Mouse (Mus musculus) heart, embryonic 15.5 days (tissue): ENCODE measurements around the gene Gja6. TPM values are rescaled to one million over a fixed set of nuclear protein-coding genes. Genes with fewer than 3 reads are reported as not detected.

Experiments used
- ATAC-seq: fragments of 200-750 bp; cut with Nextera tagmentation; replicated peaks from 2 replicates; pipeline ENCODE4 v1.8.0; 2017; ENCODE audit warnings: low read depth, moderate TSS enrichment; ENCODE audit not compliant: insufficient number of reproducible peaks, insufficient read depth, low FRiP score
- H3K27ac ChIP-seq: fragments of 300-500 bp; sonication (generic); 2 replicates; pipeline ENCODE4 v1.5.1; 2015; ENCODE audit warnings: mild to moderate bottlenecking, inconsistent platforms
- H3K27me3 ChIP-seq: fragments of 300-500 bp; sonication (generic); 2 replicates; pipeline ENCODE4 v1.6.1; 2015; ENCODE audit warnings: inconsistent platforms
- H3K36me3 ChIP-seq: fragments of 300-500 bp; sonication (generic); 2 replicates; pipeline ENCODE4 v1.6.1; 2015; ENCODE audit warnings: mild to moderate bottlenecking, inconsistent platforms
- H3K4me1 ChIP-seq: fragments of 300-500 bp; sonication (generic); replicated peaks from 2 replicates; pipeline ENCODE4 v1.6.1; 2015; ENCODE audit warnings: inconsistent platforms
- H3K4me2 ChIP-seq: fragments of 300-500 bp; sonication (generic); 2 replicates; pipeline ENCODE4 v1.6.1; 2015; ENCODE audit warnings: inconsistent platforms, mild to moderate bottlenecking, moderate library complexity
- H3K4me3 ChIP-seq: fragments of 300-500 bp; sonication (generic); 2 replicates; pipeline ENCODE4 v1.5.1; 2015; ENCODE audit warnings: mild to moderate bottlenecking, inconsistent platforms
- H3K9ac ChIP-seq: fragments of 300-500 bp; sonication (generic); 2 replicates; pipeline ENCODE4 v1.6.1; 2015; ENCODE audit warnings: mild to moderate bottlenecking, inconsistent platforms
- H3K9me3 ChIP-seq: fragments of 300-500 bp; sonication (generic); replicated peaks from 2 replicates; pipeline ENCODE4 v1.6.1; 2016; ENCODE audit warnings: inconsistent platforms
- WGBS: fragments of 180-500 bp; shearing (Covaris S2); methylation state at CpG from one replicate; pipeline ENCODE4 v1.1.7; 2015; ENCODE audit warnings: mixed read lengths; 5-methylcytosine and 5-hydroxymethylcytosine counted together
- polyA plus RNA-seq: library from polyadenylated mRNA; unstranded; fragments of >200 nt; fragmentation: Nextera tagmentation; extraction: Ambion mirVana; gene quantifications from 2 replicates; pipeline ENCODE4 v1.2.1, GENCODE M21; 2015

The Gja6 gene
- 0.18 TPM in 1 of 2 replicates, not detected in the other for polyA plus RNA-seq

GRCm38 (mm10) chrX:160906952-160907351 is at the start of gene Gja6:
Gene Gja6, minus strand, starts transcription at chrX:160907052.
- Histone ChIP-seq H3K27me3 (no peaks in the 10 kb centered on the region), H3K27ac (no peak within 1 kb of the TSS), H3K4me3 (no peak within 1 kb of the TSS), H3K4me1 (no peaks in the 10 kb centered on the region), H3K4me2 (no peak within 1 kb of the TSS), H3K9me3 (no peaks in the 10 kb centered on the region), H3K36me3 (no peaks in the 10 kb centered on the region), H3K9ac (no peak within 1 kb of the TSS)
- WGBS: 57% methylated on average over 4 of the region's 4 CpGs
- no peak for ATAC-seq

- H3K9ac ChIP-seq: no peak overlapping the region
- H3K36me3 ChIP-seq: no peaks in the 10 kb centered on the region
- no peak overlapping the region for H3K4me2 ChIP-seq
- no peaks in the 10 kb centered on the region for H3K9me3 ChIP-seq
- no peak for ATAC-seq
- no peak overlapping the region for H3K27ac ChIP-seq
- no peaks in the 10 kb centered on the region for H3K27me3 ChIP-seq
- H3K4me1 ChIP-seq: no peaks in the 10 kb centered on the region
- no peak overlapping the region for H3K4me3 ChIP-seq
- 86% methylated on average over 2 of the region's 2 CpGs for WGBS
Measured at GRCm38 (mm10) chrX:160949583-160949982, 42.7 kb upstream of the Gja6 start.

GRCm38 (mm10) chrX:160944722-160945121 is 37.9 kb upstream of the Gja6 start:
- Histone ChIP-seq H3K4me3 (no peak overlapping the region), H3K36me3 (no peaks in the 10 kb centered on the region), H3K27me3 (no peaks in the 10 kb centered on the region), H3K27ac (no peak overlapping the region), H3K4me1 (no peaks in the 10 kb centered on the region), H3K4me2 (no peak overlapping the region), H3K9ac (no peak overlapping the region), H3K9me3 (no peaks in the 10 kb centered on the region)
- 75% methylated on average over 4 of the region's 4 CpGs for WGBS
- no peak for ATAC-seq

GRCm38 (mm10) chrX:160935541-160935940 is 28.7 kb upstream of the Gja6 start:
- no peaks in the 10 kb centered on the region for H3K9me3 ChIP-seq
- ATAC-seq: no peak
- WGBS: 50% methylated on average over 1 of the region's 1 CpGs

GRCm38 (mm10) chrX:160930656-160931055 is 23.8 kb upstream of the Gja6 start:
- no peaks in the 10 kb centered on the region for H3K4me1 ChIP-seq
- no peak overlapping the region for H3K9ac ChIP-seq
- H3K4me3 ChIP-seq: no peak overlapping the region
- H3K4me2 ChIP-seq: no peak overlapping the region
- ATAC-seq: no peak
- H3K9me3 ChIP-seq: no peaks in the 10 kb centered on the region
- H3K36me3 ChIP-seq: no peaks in the 10 kb centered on the region
- no peaks in the 10 kb centered on the region for H3K27me3 ChIP-seq
- H3K27ac ChIP-seq: no peak overlapping the region

More at GRCm38 (mm10) chrX:160935541-160935940, 28.7 kb upstream of the Gja6 start:
- Histone ChIP-seq H3K36me3 (no peaks in the 10 kb centered on the region), H3K4me2 (no peak overlapping the region), H3K4me3 (no peak overlapping the region), H3K27me3 (no peaks in the 10 kb centered on the region), H3K4me1 (no peaks in the 10 kb centered on the region), H3K27ac (no peak overlapping the region), H3K9ac (no peak overlapping the region)

GRCm38 (mm10) chrX:160928870-160929269 is 22.0 kb upstream of the Gja6 start:
- H3K36me3 ChIP-seq: no peaks in the 10 kb centered on the region
- no peak overlapping the region for H3K9ac ChIP-seq
- H3K27me3 ChIP-seq: no peaks in the 10 kb centered on the region
- H3K27ac ChIP-seq: no peak overlapping the region
- no peak overlapping the region for H3K4me3 ChIP-seq
- no peaks in the 10 kb centered on the region for H3K9me3 ChIP-seq
- no peaks in the 10 kb centered on the region for H3K4me1 ChIP-seq
- ATAC-seq: no peak
- H3K4me2 ChIP-seq: no peak overlapping the region
- WGBS: 75% methylated on average over 1 of the region's 1 CpGs

GRCm38 (mm10) chrX:160919022-160919637 is 12.3 kb upstream of the Gja6 start:
- H3K27ac ChIP-seq: no peak overlapping the region
- WGBS: 71% methylated on average over 3 of the region's 3 CpGs
- H3K9ac ChIP-seq: no peak overlapping the region
- no peak overlapping the region for H3K4me2 ChIP-seq
- no peaks in the 10 kb centered on the region for H3K9me3 ChIP-seq
- H3K27me3 ChIP-seq: no peaks in the 10 kb centered on the region
- H3K4me3 ChIP-seq: no peak overlapping the region
- no peak for ATAC-seq
- H3K4me1 ChIP-seq: no peaks in the 10 kb centered on the region
- H3K36me3 ChIP-seq: no peaks in the 10 kb centered on the region

GRCm38 (mm10) chrX:160906477-160906876 is 375 bp downstream of the Gja6 start:
- no peak overlapping the region for H3K4me3 ChIP-seq
- no peak overlapping the region for H3K4me2 ChIP-seq
- no peaks in the 10 kb centered on the region for H3K36me3 ChIP-seq
- no peaks in the 10 kb centered on the region for H3K4me1 ChIP-seq
- 43% methylated on average over 4 of the region's 4 CpGs for WGBS
- no peak overlapping the region for H3K27ac ChIP-seq
- ATAC-seq: no peak
- no peaks in the 10 kb centered on the region for H3K9me3 ChIP-seq
- no peaks in the 10 kb centered on the region for H3K27me3 ChIP-seq
- no peak overlapping the region for H3K9ac ChIP-seq

GRCm38 (mm10) chrX:160905913-160906312 is 939 bp downstream of the Gja6 start:
- H3K36me3 ChIP-seq: no peaks in the 10 kb centered on the region
- H3K4me3 ChIP-seq: no peak overlapping the region
- no peak for ATAC-seq
- no peaks in the 10 kb centered on the region for H3K27me3 ChIP-seq
- WGBS: 68% methylated on average over 4 of the region's 4 CpGs
- no peaks in the 10 kb centered on the region for H3K9me3 ChIP-seq
- H3K4me1 ChIP-seq: no peaks in the 10 kb centered on the region
- H3K9ac ChIP-seq: no peak overlapping the region
- H3K27ac ChIP-seq: no peak overlapping the region
- no peak overlapping the region for H3K4me2 ChIP-seq

GRCm38 (mm10) chrX:160905041-160905678 is 1.7 kb downstream of the Gja6 start:
- 41% methylated on average over 2 of the region's 2 CpGs for WGBS
- no peak overlapping the region for H3K4me3 ChIP-seq
- no peaks in the 10 kb centered on the region for H3K4me1 ChIP-seq
- H3K9ac ChIP-seq: no peak overlapping the region
- H3K36me3 ChIP-seq: no peaks in the 10 kb centered on the region
- H3K4me2 ChIP-seq: no peak overlapping the region
- no peaks in the 10 kb centered on the region for H3K27me3 ChIP-seq
- H3K9me3 ChIP-seq: no peaks in the 10 kb centered on the region
- ATAC-seq: no peak
- no peak overlapping the region for H3K27ac ChIP-seq

GRCm38 (mm10) chrX:160901118-160901517 is 5.7 kb downstream of the Gja6 start:
- no peaks in the 10 kb centered on the region for H3K36me3 ChIP-seq
- no peak overlapping the region for H3K4me2 ChIP-seq
- H3K9ac ChIP-seq: no peak overlapping the region
- no peaks in the 10 kb centered on the region for H3K4me1 ChIP-seq
- no peaks in the 10 kb centered on the region for H3K9me3 ChIP-seq
- no peaks in the 10 kb centered on the region for H3K27me3 ChIP-seq
- no peak overlapping the region for H3K27ac ChIP-seq
- no peak for ATAC-seq
- 73% methylated on average over 2 of the region's 2 CpGs for WGBS
- H3K4me3 ChIP-seq: no peak overlapping the region

GRCm38 (mm10) chrX:160892077-160892476 is 14.8 kb downstream of the Gja6 start:
- WGBS: 35% methylated on average over 1 of the region's 1 CpGs
- H3K27ac ChIP-seq: no peak overlapping the region
- H3K4me1 ChIP-seq: no peaks in the 10 kb centered on the region
- no peak for ATAC-seq
- no peak overlapping the region for H3K4me3 ChIP-seq
- H3K36me3 ChIP-seq: no peaks in the 10 kb centered on the region
- H3K27me3 ChIP-seq: no peaks in the 10 kb centered on the region
- no peak overlapping the region for H3K4me2 ChIP-seq
- no peaks in the 10 kb centered on the region for H3K9me3 ChIP-seq
- no peak overlapping the region for H3K9ac ChIP-seq
